Mouse (Mus musculus) midbrain, embryonic 12.5 days (tissue): ENCODE results near the gene Glis3. TPM values are rescaled to one million over a fixed set of nuclear protein-coding genes. Genes with fewer than 3 reads are reported as not detected.
A peak's percentile ranks its signal among the peaks of the same experiment; 100 is the strongest.

Experiments
- ATAC-seq: fragments of 200-750 bp; cut with Nextera tagmentation; 2 replicates; pipeline ENCODE4 v1.8.0; 2017; ENCODE audit warnings: low read depth, moderate TSS enrichment, moderate library complexity; ENCODE audit not compliant: low FRiP score
- H3K27ac ChIP-seq: fragments of 300-500 bp; sonication (generic); replicated peaks from 2 replicates; pipeline ENCODE4 v1.5.1; 2016; ENCODE audit warnings: mild to moderate bottlenecking
- H3K27me3 ChIP-seq: fragments of 300-500 bp; sonication (generic); 2 replicates; pipeline ENCODE4 v1.6.1; 2016; ENCODE audit warnings: mild to moderate bottlenecking
- H3K36me3 ChIP-seq: fragments of 300-500 bp; sonication (generic); 2 replicates; pipeline ENCODE4 v1.6.1; 2016
- H3K4me1 ChIP-seq: fragments of 300-500 bp; sonication (generic); 2 replicates; pipeline ENCODE4 v1.6.1; 2016
- H3K4me2 ChIP-seq: fragments of 300-500 bp; sonication (generic); replicated peaks from 2 replicates; pipeline ENCODE4 v1.6.1; 2016; ENCODE audit warnings: mild to moderate bottlenecking, moderate library complexity
- H3K4me3 ChIP-seq: fragments of 300-500 bp; sonication (generic); 2 replicates; pipeline ENCODE4 v1.5.1; 2016; ENCODE audit warnings: mild to moderate bottlenecking
- H3K9ac ChIP-seq: fragments of 300-500 bp; sonication (generic); replicated peaks from 2 replicates; pipeline ENCODE4 v1.6.1; 2016; ENCODE audit warnings: mild to moderate bottlenecking, moderate library complexity
- H3K9me3 ChIP-seq: fragments of 300-500 bp; sonication (generic); 2 replicates; pipeline ENCODE4 v1.6.1; 2016; ENCODE audit warnings: mild to moderate bottlenecking
- whole genome bisulfite sequencing: fragments of 180-500 bp; shearing (Covaris S2); methylation state at CpG from one replicate; pipeline ENCODE4 v1.1.7; 2016; 5-methylcytosine and 5-hydroxymethylcytosine counted together
- polyA plus RNA-seq: library from polyadenylated mRNA; unstranded; fragments of >200 nt; fragmentation: Nextera tagmentation; extraction: Ambion mirVana; gene quantifications from 2 replicates; pipeline ENCODE4 v1.2.1, GENCODE M21; 2016

Glis3 gene
- polyA plus RNA-seq: 3.0 and 3.5 TPM in 2 replicates

DNA sequence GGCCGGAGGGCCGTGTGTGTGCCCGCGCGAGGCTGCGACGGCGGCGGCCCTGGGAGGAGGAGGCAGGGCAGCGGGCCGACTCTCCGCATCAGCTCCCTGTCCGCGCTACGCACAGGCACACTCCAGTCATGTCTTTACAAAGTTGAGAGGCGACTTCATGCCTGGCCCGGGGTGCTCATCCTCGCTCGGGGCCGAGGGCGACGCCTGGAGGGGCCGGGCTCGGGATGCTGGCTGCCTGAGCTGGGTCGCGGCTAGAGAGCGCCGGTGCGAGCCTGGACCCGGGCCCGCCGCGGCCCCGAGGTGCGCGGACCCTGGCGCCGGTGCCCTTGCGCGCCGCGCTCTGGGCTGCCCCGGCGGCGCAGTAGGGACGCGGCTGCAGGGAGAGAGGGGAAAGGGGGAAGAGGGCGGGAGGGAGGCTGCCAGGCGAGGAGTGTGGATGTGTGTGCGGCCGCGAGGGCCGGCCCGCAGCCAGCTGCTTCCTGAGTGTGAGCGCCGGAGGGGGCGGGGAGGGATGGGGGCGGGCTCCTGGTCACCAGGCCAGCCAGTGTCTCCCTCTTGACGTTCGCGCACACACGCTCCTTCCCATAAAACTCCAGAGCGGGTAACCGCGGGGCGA, at the start of gene Glis3:
TSS of gene Glis3 (minus strand) at position 302 of the 616 bp plus-strand sequence.
- WGBS: under 1% methylated on average over 52 of the region's 66 CpGs

DNA sequence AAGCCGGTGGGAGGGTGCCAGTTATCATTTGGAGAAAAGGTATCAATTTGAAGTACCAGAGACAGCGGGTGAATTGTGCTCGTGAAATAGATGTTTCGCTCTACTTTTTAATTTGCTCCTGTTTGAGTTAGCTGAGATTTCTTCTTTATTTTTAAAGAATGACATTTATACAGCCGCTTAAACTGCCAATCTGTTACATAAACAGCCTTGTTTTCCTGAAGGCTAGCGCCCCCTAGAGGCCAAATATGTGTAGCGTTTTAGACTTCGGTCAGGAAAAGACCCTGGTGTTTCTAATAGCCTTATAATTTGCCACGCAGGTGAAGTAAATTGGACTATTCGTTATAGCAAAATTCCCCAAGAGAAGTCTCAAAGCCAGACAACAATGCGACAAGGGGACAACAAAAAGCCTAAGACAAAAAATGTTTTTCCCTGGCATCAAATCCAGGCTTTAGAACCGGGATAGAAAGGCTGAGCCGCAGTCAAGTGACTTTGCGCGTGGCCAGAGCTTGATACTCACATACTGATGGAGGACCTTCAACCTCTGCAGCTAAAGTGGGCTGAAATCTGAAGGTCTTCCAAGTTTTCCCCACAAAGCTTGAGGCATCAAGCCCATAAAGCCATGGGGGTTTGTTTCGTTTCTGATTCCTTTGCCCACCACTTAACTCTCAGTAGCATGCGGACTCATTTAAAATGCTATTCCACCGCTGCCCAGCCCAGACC, 46.4 kb upstream of the Glis3 start:
- ATAC-seq: no peak
- Histone ChIP-seq H3K27me3 (peaks cover 51% of the 10 kb centered on the region), H3K36me3 (no peaks in the 10 kb centered on the region), H3K27ac (no peak overlapping the region), H3K9me3 (no peaks in the 10 kb centered on the region), H3K4me1 (no peaks in the 10 kb centered on the region), H3K9ac (no peak overlapping the region), H3K4me2 (no peak overlapping the region), H3K4me3 (no peak overlapping the region)
- 58% methylated on average over 18 of the region's 18 CpGs for WGBS

More for the DNA sequence above, at the start of gene Glis3:
- peak within 1 kb of the TSS; percentile 98 for H3K4me2 ChIP-seq
- no peaks in the 10 kb centered on the region for H3K9me3 ChIP-seq
- peak; percentile 92 for ATAC-seq
- H3K4me3 ChIP-seq: peak within 1 kb of the TSS; percentile 60
- peak within 1 kb of the TSS; percentile 63 for H3K9ac ChIP-seq
- no peaks in the 10 kb centered on the region for H3K36me3 ChIP-seq
- H3K4me1 ChIP-seq: peaks cover 25% of the 10 kb centered on the region
- 0 out of 2 replicates have a peak within 1 kb of the TSS, but pooled peaks have one; percentile 30 for H3K27ac ChIP-seq
- H3K27me3 ChIP-seq: peaks cover 62% of the 10 kb centered on the region

GRCm38 (mm10) chr19:28724641-28725040, 44.8 kb upstream of the Glis3 start:
- H3K27ac ChIP-seq: no peak overlapping the region
- H3K9ac ChIP-seq: no peak overlapping the region
- H3K4me1 ChIP-seq: no peaks in the 10 kb centered on the region
- 94% methylated on average over 7 of the region's 7 CpGs for whole genome bisulfite sequencing
- ATAC-seq: no peak
- H3K9me3 ChIP-seq: no peaks in the 10 kb centered on the region
- no peak overlapping the region for H3K4me2 ChIP-seq
- no peaks in the 10 kb centered on the region for H3K36me3 ChIP-seq
- H3K27me3 ChIP-seq: peaks cover 60% of the 10 kb centered on the region
- no peak overlapping the region for H3K4me3 ChIP-seq

DNA sequence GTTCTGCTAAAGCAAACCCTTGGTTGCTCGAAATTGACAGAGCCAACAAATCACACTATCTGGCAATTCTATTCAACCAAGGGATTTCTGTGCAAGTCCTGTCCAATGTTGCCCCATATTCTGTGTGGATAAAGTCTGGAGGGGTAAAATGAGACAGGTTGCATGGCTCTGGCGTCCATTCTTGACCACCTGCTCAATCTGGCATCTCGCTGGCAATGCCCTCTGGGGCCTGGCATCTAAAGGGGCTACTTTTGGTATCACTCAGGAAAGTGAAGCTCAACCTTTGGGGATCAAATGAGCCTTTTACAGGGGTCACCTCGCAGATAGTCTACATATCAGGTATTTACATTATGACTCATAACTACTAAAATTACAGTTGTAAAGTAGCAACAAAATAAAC, 42.7 kb upstream of the Glis3 start:
- no peaks in the 10 kb centered on the region for H3K9me3 ChIP-seq
- H3K27me3 ChIP-seq: peaks cover 64% of the 10 kb centered on the region
- WGBS: 89% methylated on average over 4 of the region's 4 CpGs
- ATAC-seq: no peak
- H3K36me3 ChIP-seq: no peaks in the 10 kb centered on the region
- no peak overlapping the region for H3K4me2 ChIP-seq
- no peak overlapping the region for H3K4me3 ChIP-seq
- no peak overlapping the region for H3K27ac ChIP-seq
- H3K9ac ChIP-seq: no peak overlapping the region
- no peaks in the 10 kb centered on the region for H3K4me1 ChIP-seq

- no peaks in the 10 kb centered on the region for H3K4me1 ChIP-seq
- H3K27ac ChIP-seq: no peak overlapping the region
- no peaks in the 10 kb centered on the region for H3K9me3 ChIP-seq
- WGBS: 82% methylated on average over 10 of the region's 10 CpGs
- H3K36me3 ChIP-seq: no peaks in the 10 kb centered on the region
- H3K9ac ChIP-seq: no peak overlapping the region
- no peak overlapping the region for H3K4me3 ChIP-seq
- no peak for ATAC-seq
- no peak overlapping the region for H3K4me2 ChIP-seq
- peaks cover 67% of the 10 kb centered on the region for H3K27me3 ChIP-seq
Observed at GRCm38 (mm10) chr19:28721834-28722233, 42.0 kb upstream of the Glis3 start.

GRCm38 (mm10) chr19:28720016-28720415, 40.1 kb upstream of the Glis3 start:
- no peaks in the 10 kb centered on the region for H3K4me1 ChIP-seq
- H3K36me3 ChIP-seq: no peaks in the 10 kb centered on the region
- no peak overlapping the region for H3K4me2 ChIP-seq
- no peak overlapping the region for H3K4me3 ChIP-seq
- H3K27me3 ChIP-seq: peaks cover 70% of the 10 kb centered on the region
- H3K9ac ChIP-seq: no peak overlapping the region
- no peak overlapping the region for H3K27ac ChIP-seq
- no peak for ATAC-seq
- H3K9me3 ChIP-seq: no peaks in the 10 kb centered on the region

- Histone ChIP-seq H3K27me3 (peaks cover 51% of the 10 kb centered on the region), H3K4me2 (no peak overlapping the region), H3K4me3 (no peak overlapping the region), H3K27ac (no peak overlapping the region), H3K9me3 (no peaks in the 10 kb centered on the region), H3K36me3 (no peaks in the 10 kb centered on the region), H3K4me1 (no peaks in the 10 kb centered on the region), H3K9ac (no peak overlapping the region)
- WGBS: 87% methylated on average over 4 of the region's 4 CpGs
- no peak for ATAC-seq
Observed at GRCm38 (mm10) chr19:28714674-28715073, 34.8 kb upstream of the Glis3 start.

DNA sequence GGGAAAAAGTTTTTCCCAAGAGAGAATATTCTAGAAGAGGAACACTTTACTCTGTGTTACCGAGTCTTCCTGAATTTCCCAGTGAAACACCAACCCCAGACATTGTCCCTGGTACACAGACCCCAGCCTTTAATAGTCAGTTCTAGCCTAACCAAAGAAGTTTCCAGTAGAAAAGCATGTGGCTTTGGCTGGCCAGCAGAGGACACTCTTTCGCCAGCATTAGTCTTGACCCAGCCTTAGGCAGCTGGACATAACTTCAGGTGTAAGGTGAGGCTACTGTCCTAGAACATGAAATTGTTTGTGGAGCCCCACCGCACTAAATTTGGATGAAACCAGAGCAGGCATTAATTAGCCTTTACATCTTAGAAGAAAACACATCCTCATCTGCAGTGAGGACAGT, 17.8 kb upstream of the Glis3 start:
- H3K4me3 ChIP-seq: no peak overlapping the region
- ATAC-seq: no peak
- no peak overlapping the region for H3K9ac ChIP-seq
- 69% methylated on average over 3 of the region's 3 CpGs for WGBS
- no peaks in the 10 kb centered on the region for H3K4me1 ChIP-seq
- 0 out of 2 replicates have a peak, but pooled peaks cover 3% of the 10 kb centered on the region for H3K27me3 ChIP-seq
- no peaks in the 10 kb centered on the region for H3K9me3 ChIP-seq
- H3K27ac ChIP-seq: no peak overlapping the region
- no peak overlapping the region for H3K4me2 ChIP-seq
- no peaks in the 10 kb centered on the region for H3K36me3 ChIP-seq

GRCm38 (mm10) chr19:28686398-28686797, 6.5 kb upstream of the Glis3 start:
- Histone ChIP-seq H3K9me3 (no peaks in the 10 kb centered on the region), H3K4me3 (no peak overlapping the region), H3K4me2 (no peak overlapping the region), H3K27me3 (peaks cover 18% of the 10 kb centered on the region), H3K4me1 (no peaks in the 10 kb centered on the region), H3K9ac (no peak overlapping the region), H3K27ac (no peak overlapping the region), H3K36me3 (no peaks in the 10 kb centered on the region)
- 80% methylated on average over 4 of the region's 4 CpGs for WGBS
- ATAC-seq: no peak

DNA sequence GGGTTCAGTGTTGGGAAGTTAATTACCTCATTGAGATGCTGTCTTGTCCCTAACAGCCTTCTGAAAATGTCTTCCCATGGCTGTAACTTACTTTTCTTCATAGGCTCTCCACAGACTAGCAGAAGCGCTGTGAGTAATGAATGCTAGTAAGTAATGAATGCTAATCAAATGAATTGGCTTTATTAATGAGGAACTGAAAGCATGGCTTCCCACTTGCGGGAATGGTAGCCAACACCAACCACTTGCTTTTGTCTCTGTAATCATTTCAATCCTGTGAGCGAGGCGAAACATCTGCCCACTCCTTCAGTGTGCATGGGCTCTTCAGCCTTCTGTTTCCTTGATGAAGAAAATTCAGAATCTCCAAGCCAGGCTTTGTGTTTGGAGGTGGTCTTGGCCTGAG, 5.6 kb upstream of the Glis3 start:
- Histone ChIP-seq H3K9me3 (no peaks in the 10 kb centered on the region), H3K4me1 (0 out of 2 replicates have a peak, but pooled peaks cover 2% of the 10 kb centered on the region), H3K9ac (no peak overlapping the region), H3K4me2 (no peak overlapping the region), H3K36me3 (no peaks in the 10 kb centered on the region), H3K4me3 (no peak overlapping the region), H3K27me3 (peaks cover 26% of the 10 kb centered on the region), H3K27ac (no peak overlapping the region)
- ATAC-seq: no peak
- 79% methylated on average over 4 of the region's 4 CpGs for WGBS

- Histone ChIP-seq H3K4me1 (peaks cover 8% of the 10 kb centered on the region), H3K4me2 (no peak overlapping the region), H3K27me3 (peaks cover 36% of the 10 kb centered on the region), H3K4me3 (no peak overlapping the region), H3K36me3 (no peaks in the 10 kb centered on the region), H3K9me3 (no peaks in the 10 kb centered on the region), H3K9ac (no peak overlapping the region), H3K27ac (no peak overlapping the region)
- ATAC-seq: no peak
- 89% methylated on average over 6 of the region's 6 CpGs for WGBS
Observed at GRCm38 (mm10) chr19:28684347-28684746, 4.5 kb upstream of the Glis3 start.

GRCm38 (mm10) chr19:28683346-28683745, 3.5 kb upstream of the Glis3 start:
- H3K9ac ChIP-seq: no peak overlapping the region
- no peaks in the 10 kb centered on the region for H3K36me3 ChIP-seq
- 94% methylated on average over 4 of the region's 4 CpGs for WGBS
- H3K4me2 ChIP-seq: no peak overlapping the region
- no peak overlapping the region for H3K27ac ChIP-seq
- H3K9me3 ChIP-seq: no peaks in the 10 kb centered on the region
- no peak overlapping the region for H3K4me3 ChIP-seq
- H3K4me1 ChIP-seq: peaks cover 18% of the 10 kb centered on the region
- peaks cover 46% of the 10 kb centered on the region for H3K27me3 ChIP-seq
- ATAC-seq: no peak
